Mouse (Mus musculus) brown adipose tissue, adult 24 weeks (tissue): Measurements from ENCODE around the gene Nt5c3b. TPM values are rescaled to one million over a fixed set of nuclear protein-coding genes. Genes with fewer than 3 reads are reported as not detected.
A peak's percentile ranks its signal among the peaks of the same experiment; 100 is the strongest.

Source experiments
- H3K27ac ChIP-seq: fragments of 200-500 bp; replicated peaks from 2 replicates; pipeline ENCODE4 v1.5.1; 2012; ENCODE audit warnings: low read depth, mild to moderate bottlenecking, low read length
- H3K4me1 ChIP-seq: fragments of 200-500 bp; 2 replicates; pipeline ENCODE4 v1.6.1; 2012; ENCODE audit warnings: low read length, mixed read lengths; ENCODE audit not compliant: control insufficient read depth, insufficient read depth, insufficient read length
- H3K4me3 ChIP-seq: fragments of 200-500 bp; 2 replicates; pipeline ENCODE4 v1.5.1; 2012; ENCODE audit warnings: low read depth, mild to moderate bottlenecking, low read length, moderate library complexity; ENCODE audit not compliant: insufficient read depth
- polyA plus RNA-seq: library from polyadenylated mRNA; stranded (reverse); fragments of >200 nt; gene quantifications from 2 replicates; pipeline ENCODE4 v1.2.4, GENCODE M21; 2012; ENCODE audit not compliant: missing spikeins, insufficient read depth, insufficient read length

The Nt5c3b gene
- polyA plus RNA-seq, 1 experiment: 14.7 TPM

DNA sequence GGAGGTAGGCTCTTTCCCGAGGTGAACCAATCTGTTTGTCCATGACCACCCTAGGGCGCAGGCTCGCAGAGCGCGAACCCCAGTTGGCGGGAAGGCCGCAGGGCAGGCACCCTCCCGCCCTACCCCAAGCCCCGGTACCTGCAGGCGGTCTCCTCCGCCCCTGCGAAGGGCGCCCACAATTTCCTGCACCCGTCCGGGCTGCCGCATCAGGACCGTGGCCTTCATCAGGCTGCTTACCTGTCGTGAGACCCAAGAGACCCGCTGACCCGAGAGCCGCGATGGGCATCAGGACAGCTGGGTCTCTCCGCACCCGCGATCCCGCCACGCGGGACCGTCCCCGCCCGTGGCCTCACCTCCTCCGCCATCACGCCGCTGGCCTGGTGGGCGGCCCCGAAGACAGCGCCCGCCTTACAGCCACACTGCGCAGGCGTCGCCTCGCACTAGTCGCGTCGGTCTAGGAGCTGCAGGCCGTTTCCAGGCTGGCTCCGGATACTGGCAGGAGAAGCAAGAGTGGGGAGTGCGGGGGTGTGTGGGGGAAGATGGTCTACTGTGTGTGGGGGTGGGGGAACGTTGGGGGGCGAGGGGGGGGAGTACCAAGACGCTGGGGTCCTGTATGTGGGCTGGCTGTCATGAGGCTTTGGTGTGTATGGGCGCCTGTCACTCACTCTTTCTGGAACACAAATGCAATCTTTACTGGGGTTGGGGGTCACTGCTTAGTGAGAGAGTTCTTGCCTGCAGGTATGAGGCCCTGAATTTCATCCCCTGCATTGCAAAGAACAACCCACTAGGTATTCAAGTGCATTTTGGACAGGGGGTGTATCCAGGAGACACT lies 701 bp downstream of the Nt5c3b start:
- H3K27ac ChIP-seq: no peak overlapping the region
- H3K4me1 ChIP-seq: peaks cover 3% of the 10 kb centered on the region; the same call in 1 of the 2 replicates
- H3K4me3 ChIP-seq: peak overlapping the region; percentile 87

DNA sequence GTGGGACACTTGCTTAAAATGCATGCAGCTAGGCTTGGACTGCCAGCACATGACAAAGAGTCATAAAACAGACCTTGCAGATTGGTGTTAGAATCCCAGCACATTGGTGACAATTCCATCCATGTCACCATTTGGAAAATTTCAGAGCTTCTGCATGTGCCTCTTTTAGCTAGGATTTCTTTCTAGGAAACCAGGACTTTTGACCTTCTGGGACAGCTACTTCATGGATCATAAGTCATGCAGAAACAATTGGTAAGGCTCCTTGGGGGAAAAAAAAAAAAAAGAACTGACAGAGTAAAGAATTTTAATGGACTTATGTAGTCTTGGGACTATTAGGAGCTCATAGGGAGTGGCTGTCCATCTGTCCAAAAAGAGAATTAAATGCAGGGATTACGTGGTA lies 3.7 kb downstream of the Nt5c3b start:
- Histone ChIP-seq H3K4me1 (peaks cover 3% of the 10 kb centered on the region; the same call in 1 of the 2 replicates), H3K4me3 (no peak overlapping the region), H3K27ac (no peak overlapping the region)

DNA sequence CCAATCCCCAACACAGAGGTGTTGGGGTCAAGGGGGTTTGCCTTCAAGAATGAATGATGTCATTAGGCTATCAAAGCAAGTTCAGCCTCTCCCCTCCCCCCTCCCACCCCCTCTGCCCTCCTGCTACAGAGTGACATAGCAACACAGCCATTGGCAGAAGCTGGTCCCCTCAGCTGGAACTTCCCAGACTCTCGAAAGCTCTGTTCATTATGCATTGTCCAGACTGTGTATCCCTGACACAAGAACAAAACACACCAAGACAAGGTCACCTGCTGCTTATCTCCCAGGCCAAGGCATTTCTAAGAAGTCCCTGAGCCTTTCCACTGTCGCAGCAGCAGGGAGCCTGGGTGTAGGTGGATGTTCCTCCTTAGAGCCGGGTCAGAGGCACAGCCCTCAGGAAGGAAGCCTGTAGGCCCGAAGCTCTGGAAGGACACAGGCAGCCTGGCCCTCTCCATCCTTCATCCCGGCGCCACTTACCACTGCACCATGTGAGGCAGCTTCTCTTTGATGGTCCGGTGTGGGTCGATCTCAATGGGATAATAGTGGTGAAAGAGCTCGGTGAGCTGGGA lies 5.8 kb downstream of the Nt5c3b start:
- H3K4me3 ChIP-seq: no peak overlapping the region
- no peak overlapping the region for H3K27ac ChIP-seq
- H3K4me1 ChIP-seq: peaks cover 3% of the 10 kb centered on the region; the same call in 1 of the 2 replicates

DNA sequence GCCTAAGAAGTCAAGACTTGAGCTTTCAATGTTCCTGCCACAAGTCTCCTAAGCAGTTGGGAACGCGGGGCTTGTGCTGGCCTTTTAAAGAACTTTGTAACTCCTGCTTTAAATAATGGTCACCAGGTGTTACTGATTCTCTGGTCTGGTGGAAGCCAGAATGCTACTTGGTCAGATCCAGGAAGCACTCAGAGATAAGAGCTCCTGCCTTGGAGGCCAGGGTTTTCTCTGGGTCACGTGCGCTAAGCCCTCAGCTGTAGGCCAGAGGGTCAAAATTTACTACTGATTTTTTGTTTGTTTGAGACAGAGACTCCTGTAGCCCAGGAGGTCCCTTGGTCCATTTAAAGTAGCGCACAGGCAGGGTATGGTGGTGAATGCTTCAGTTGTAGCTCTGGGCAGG lies 9.6 kb downstream of the Nt5c3b start:
- H3K27ac ChIP-seq: no peak overlapping the region
- no peak overlapping the region for H3K4me3 ChIP-seq
- no peaks in the 10 kb centered on the region for H3K4me1 ChIP-seq

DNA sequence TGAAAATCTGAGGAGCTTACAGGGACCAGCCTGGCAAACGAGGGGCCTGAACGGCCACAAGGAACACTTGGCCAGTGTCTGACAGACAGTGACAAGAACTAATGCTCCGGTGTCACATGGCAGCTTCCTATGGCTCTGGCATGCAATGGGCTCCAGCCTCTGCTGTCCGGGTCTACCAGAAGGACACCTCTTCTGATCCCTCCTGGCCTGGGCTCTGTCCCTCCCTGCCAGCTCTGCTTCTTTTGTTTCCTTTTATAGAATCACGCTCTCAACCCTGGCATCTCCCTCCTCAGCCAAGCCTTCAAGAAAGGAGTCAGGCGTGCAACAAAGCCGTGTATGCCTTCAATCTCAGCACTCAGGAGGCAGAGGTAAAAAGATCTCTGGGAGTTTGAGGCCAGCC lies 11.6 kb downstream of the Nt5c3b start:
- no peaks in the 10 kb centered on the region for H3K4me1 ChIP-seq
- H3K27ac ChIP-seq: no peak overlapping the region
- H3K4me3 ChIP-seq: no peak overlapping the region

DNA sequence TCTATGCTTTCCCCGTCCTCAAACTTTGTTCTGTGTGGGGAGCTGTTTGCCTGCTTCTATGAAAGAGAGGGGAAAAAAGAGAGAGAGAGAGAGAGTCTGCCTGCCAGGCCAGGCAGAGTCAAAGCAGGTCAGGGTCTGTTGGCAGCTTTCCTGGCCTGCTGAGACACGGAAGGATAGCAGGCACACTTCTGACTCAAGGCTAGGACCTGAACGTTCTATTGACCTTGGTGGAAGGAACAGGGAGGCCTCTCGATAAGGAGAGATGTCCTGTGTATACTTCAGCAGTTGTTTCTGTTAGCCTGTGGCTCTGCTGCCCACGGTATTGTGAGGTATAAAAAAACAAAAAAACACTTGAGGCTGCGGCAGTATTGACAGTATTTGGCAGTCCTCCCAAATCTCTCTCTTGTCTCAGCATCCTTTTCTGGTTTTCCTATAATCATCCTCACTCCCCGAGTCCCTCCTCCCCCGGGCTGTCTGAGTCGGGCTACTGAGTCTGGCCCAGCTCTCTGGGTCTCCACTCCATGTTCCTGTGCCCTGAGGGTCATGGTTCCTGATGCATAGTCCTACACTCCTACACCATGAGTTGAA lies 12.9 kb downstream of the Nt5c3b start:
- Histone ChIP-seq H3K4me1 (no peaks in the 10 kb centered on the region), H3K4me3 (no peak overlapping the region), H3K27ac (no peak overlapping the region)

DNA sequence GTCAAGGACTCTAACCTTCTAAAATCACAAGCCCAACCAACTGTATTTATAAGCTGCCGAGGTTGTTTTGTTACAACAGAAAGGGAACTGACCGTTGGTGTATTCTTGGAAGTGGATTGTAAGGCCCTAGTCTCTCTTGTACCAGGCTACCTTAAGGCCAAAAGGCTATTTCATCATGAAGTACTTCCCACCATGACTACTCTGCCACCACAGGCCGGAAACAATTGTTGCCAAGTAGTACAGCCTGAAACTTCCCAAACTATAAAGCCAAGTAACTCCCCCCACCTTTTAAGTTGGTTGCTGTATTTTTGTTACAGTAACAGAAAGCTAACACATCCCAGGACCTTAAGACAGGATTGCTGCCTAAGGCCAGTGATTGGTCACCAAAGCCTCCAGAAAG lies 14.8 kb downstream of the Nt5c3b start:
- no peak overlapping the region for H3K27ac ChIP-seq
- H3K4me3 ChIP-seq: no peak overlapping the region
- no peaks in the 10 kb centered on the region for H3K4me1 ChIP-seq

DNA sequence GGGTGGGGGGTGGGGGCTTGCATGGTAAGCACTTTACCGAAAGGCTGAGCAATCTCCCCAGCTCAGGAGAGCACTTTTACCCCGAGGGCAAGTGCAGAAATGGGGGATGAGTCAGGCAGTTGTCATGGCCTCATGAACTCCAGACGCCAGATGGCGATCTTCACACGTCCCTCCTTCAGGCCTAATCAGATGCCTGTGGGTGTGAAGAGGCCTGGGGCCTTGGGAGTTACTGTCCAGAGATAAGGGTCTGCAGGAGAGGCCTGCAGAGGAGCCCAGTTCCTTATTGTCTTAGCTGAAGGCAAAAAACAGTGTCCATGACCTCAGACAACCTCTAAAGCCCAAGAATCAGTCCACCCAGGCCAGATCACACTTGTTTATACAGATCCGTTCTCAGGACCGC lies 15.8 kb downstream of the Nt5c3b start:
- Histone ChIP-seq H3K4me3 (no peak overlapping the region), H3K4me1 (no peaks in the 10 kb centered on the region), H3K27ac (no peak overlapping the region)

DNA sequence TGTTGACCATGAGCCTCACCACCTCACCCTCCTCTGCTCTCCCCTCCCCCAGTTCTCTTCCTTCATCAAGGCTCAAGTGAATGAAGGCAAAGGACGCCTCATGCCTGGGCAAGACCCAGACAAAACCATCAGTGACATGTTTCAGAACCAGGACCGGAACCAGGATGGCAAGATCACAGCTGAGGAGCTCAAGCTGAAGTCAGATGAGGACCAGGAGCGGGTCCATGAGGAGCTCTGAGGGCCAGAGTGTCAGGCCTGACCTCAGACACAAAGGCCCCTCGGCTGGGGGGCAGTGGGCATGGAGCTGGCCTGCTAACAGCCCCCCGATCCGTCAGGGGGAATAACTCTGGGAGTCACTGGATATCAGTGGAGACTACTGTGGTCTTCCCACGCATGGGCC lies 17.8 kb downstream of the Nt5c3b start:
- Histone ChIP-seq H3K27ac (no peak overlapping the region), H3K4me1 (no peaks in the 10 kb centered on the region), H3K4me3 (no peak overlapping the region)

DNA sequence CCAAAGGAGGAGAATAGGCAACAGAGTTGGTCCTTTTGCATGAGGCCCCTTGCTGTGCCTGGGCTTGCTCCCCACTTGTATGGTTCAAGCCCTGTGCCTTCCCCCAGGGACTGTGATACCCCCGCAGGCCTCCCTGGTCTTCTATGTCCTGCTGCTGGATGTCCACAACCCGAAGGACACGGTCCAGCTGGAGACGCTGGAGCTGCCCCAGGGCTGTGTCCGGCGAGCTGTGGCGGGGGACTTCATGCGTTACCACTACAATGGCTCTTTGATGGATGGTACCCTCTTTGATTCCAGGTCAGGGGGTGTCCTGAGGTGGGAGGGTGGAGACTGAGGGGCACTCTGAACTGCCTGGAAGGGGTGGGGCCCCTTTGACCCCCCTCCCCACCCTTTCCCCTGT lies 20.1 kb downstream of the Nt5c3b start:
- Histone ChIP-seq H3K27ac (no peak overlapping the region), H3K4me3 (no peak overlapping the region), H3K4me1 (no peaks in the 10 kb centered on the region)

DNA sequence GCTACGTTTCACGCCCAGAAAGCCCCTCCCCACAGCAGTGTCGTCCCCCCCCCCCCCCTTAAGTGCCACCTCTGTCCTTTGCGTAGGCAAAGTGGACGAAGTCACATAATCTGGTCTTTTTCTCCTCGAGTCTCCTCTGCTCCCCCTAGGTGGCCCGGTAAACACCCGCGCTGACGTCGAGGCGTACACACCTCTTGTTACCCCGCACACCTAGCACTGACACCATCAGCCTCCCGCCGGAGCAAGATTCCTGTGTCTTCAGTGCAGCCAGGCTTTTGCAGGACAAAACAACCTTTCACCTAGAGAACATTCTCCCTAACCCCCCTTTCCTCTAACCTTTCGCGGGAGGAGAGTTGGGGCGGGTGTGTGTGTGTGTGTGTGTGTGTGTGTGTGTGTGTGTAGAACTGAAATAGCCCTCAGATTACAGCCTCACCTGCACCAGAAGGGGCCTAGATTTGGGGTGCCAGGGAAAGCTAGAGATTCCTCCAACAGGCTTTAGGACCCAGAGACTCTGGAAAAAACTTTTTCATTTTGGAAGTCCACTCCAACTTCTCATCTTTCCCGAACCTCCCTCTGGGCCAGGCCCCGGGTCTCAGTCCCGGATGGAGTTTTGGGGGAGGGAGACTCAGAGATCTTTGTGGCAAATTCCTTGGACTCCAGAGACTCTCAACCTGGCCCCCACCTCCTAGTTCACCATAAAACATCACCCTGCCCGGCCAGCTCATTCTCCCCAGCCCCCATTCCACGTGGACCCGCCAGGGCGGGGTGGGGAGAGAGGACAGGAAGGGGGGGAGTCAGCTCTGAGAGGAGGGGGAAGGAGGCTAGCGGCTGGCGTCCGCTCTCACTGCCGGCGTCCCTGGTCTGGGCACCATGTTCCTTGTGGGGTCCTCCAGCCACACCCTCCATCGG lies 26.4 kb downstream of the Nt5c3b start, which contains the start of gene Fkbp10:
Gene Fkbp10, plus strand, starts transcription at position 784 of the 909 bp plus-strand sequence.
- H3K4me1 ChIP-seq: no peaks in the 10 kb centered on the region; the same call in 1 of the 2 replicates

DNA sequence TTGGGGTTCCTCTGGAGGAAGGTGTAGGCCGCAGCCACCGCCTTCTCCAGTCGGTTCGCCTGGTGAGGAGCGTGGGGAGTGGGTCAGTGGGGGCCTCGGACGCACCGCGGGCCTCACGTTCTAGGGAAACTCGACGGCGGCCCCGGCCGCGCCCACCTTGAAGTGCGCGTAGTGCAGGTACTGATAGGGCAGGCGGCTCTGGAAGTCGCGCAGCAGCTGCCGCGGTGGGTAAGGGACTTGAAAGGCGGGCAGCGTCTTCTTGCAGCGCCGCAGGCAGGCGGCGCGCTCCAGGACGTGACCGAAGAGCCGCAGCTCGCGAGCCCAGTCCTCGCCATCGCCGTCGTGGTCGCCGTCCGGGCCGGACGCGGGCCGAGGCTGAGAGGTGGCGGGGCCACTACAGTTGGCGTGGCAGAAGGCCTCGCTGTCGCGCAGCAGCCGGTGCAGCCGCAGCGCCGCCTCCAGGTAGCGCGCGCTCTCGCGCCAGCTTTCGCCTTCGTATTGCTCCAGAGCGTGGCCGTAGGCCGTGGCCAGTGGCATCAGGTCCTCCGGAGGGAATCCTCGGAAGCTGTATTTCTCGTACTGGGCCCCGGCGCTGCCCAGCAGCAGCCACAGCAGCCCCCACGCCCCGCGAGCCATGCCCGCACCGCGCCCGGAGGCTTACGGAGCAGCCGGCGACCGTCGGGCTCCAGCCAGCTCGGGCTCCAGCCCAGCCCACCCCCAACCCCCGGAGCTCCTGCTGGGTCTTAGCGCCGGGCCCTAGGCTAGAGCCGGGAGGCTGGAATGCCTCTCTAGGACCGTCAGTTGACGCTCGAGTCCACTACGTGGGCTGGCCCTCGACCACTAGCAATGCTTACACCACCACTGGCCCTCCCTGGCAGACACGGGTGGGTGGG lies 27.3 kb downstream of the Nt5c3b start, which contains the start of gene P3h4:
Gene P3h4, minus strand, starts transcription at position 816 of the 893 bp plus-strand sequence.
- peak within 1 kb of the TSS; percentile 77 for H3K4me3 ChIP-seq
- H3K4me1 ChIP-seq: no peaks in the 10 kb centered on the region; the same call in 1 of the 2 replicates
- H3K27ac ChIP-seq: peak within 1 kb of the TSS; percentile 46; the same call in 1 of the 2 replicates

More for the DNA sequence above, 26.4 kb downstream of the Nt5c3b start, which contains the start of gene Fkbp10:
- Histone ChIP-seq H3K4me3 (peak within 1 kb of the TSS; percentile 77), H3K27ac (peak within 1 kb of the TSS; percentile 46; the same call in 1 of the 2 replicates)

DNA sequence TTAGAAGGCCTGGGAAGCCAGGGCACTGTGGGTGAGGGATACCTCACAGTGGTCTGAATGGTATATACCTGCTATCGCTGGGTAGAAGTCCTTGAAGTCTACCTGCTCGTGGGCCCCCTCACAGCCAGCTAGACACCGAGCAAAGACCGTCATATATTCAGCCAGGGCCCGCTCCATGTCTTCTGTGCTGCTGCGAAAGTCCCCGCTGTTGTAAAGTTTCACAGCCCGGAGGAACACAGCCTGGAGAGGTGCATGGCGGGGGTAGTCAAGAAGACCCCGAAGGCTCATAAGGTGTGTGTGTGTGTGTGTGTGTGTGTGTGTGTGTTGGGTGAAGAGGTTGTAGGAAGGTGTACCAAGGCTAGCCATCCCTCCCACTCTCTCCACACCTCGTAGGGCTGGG lies 28.1 kb downstream of the Nt5c3b start:
- Histone ChIP-seq H3K4me1 (no peaks in the 10 kb centered on the region; the same call in 1 of the 2 replicates), H3K27ac (no peak overlapping the region), H3K4me3 (peak overlapping the region; percentile 77)

DNA sequence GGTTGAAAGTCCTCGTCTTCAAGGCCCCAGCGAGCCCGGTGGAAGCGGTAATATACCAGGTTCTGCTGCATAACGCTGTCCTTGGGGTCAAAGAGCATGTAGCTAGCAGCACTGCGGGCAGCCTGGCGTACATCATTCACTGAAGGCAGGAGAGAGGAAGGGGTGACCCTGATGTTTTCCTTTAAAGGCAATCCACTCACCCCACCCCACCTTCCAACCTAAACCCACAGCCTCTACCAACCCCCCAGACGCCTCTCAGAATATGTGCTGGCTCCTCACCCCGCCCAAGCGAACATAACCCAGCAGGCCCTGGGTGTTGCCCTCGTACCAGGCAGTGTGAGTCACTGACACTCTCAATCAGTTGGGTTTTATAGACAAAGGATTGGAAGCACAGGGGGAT lies 29.9 kb downstream of the Nt5c3b start:
- H3K4me1 ChIP-seq: no peaks in the 10 kb centered on the region; the same call in 1 of the 2 replicates
- H3K4me3 ChIP-seq: no peak overlapping the region
- no peak overlapping the region for H3K27ac ChIP-seq
